9 mouse cellular contexts compared by ENCODE assay signal in the genomic region with DNA sequence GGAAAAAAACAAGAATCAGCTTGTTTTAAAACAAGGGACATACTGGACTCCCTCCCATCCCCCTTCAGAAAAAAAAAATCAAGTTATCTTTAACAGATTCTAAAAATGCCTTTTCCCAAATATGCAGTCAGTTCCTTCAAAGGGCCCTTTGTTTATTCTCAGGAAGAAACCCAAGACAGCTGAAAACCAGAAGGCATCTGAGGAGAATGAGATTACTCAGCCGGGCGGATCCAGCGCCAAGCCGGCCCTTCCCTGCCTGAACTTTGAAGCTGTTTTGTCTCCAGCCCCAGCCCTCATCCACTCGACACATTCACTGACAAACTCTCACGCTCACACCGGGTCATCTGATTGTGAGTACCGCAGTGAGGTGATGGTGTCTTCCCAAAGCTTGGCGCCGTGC.
DNase-seq lines count a peak whose midpoint lies in the region; ATAC-seq and TF ChIP-seq lines count a peak whose summit lies in the region.
"Had no signal": no experiment of that assay in that cellular context is flagged by ENCODE, and none has a peak within 500 bp of the region (broad histone marks: within the 10 kb centered on the region; RNA-seq: fewer than 3 reads in every experiment).

No protein-coding gene starts in this region.

- H3K27me3 ChIP-seq in heart, embryonic 14.5 days (ENCODE audit: control insufficient read depth, insufficient read depth, low read length): no peaks in the 10 kb centered on the region
- no peaks in the 10 kb centered on the region for H3K27me3 ChIP-seq in kidney, embryonic 15.5 days
- H3K27me3 ChIP-seq in midbrain, embryonic 14.5 days (ENCODE audit: control insufficient read depth, insufficient read depth, low read length): no peaks in the 10 kb centered on the region
- H3K27me3 ChIP-seq: liver, embryonic 13.5 days had no signal

- ATAC-seq in heart, embryonic 14.5 days (ENCODE audit: insufficient number of reproducible peaks, insufficient read depth, low FRiP score, low read depth): no peak
- 0 out of 2 replicates have a peak, but pooled peaks have one; percentile 12 for ATAC-seq in kidney, embryonic 15.5 days (replicated peaks; ENCODE audit: low FRiP score)
- peak; percentile 57; the same call in 1 of the 2 replicates for ATAC-seq in midbrain, embryonic 14.5 days (ENCODE audit: low FRiP score, low TSS enrichment)

- TF ChIP-seq CTCF in embryonic fibroblast, embryonic 13.5 days (IDR thresholded peaks at IDR 0.05; ENCODE audit: borderline replicate concordance, insufficient read depth, low read length): no peak

- H3K4me1 ChIP-seq in embryonic fibroblast, embryonic 13.5 days (ENCODE audit: control insufficient read depth, insufficient read depth, low read length): peaks cover 15% of the 10 kb centered on the region
- peaks cover 24 to 74% of the 10 kb centered on the region in 2 experiments for H3K4me1 ChIP-seq in heart, embryonic 14.5 days (ENCODE audit: control insufficient read depth in 2 of 2, insufficient read depth in 2 of 2, low read length in 2 of 2)
- H3K4me1 ChIP-seq in kidney, embryonic 15.5 days: peaks cover 51% of the 10 kb centered on the region
- H3K4me1 ChIP-seq in midbrain, embryonic 14.5 days (ENCODE audit: control insufficient read depth, insufficient read depth, low read length): peaks cover 28% of the 10 kb centered on the region
- H3K4me1 ChIP-seq: liver, embryonic 13.5 days had no signal

- H3K9ac ChIP-seq in heart, embryonic 14.5 days (ENCODE audit: low read length): no peak overlapping the region
- no peak overlapping the region for H3K9ac ChIP-seq in kidney, embryonic 15.5 days
- no peak overlapping the region for H3K9ac ChIP-seq in midbrain, embryonic 14.5 days (replicated peaks; ENCODE audit: low read length)
- H3K9ac ChIP-seq: liver, embryonic 13.5 days had no signal

- H3K4me3 ChIP-seq in embryonic fibroblast, embryonic 13.5 days (ENCODE audit: insufficient read depth, low read length): no peak overlapping the region
- no peak overlapping the region for H3K4me3 ChIP-seq in heart, embryonic 14.5 days (ENCODE audit: control insufficient read depth in 1 of 2, insufficient read depth in 1 of 2, low read depth in 1 of 2, low read length in 2 of 2)
- no peak overlapping the region for H3K4me3 ChIP-seq in kidney, embryonic 15.5 days (replicated peaks)
- H3K4me3 ChIP-seq in midbrain, embryonic 14.5 days (replicated peaks; ENCODE audit: low read depth, low read length): no peak overlapping the region
- H3K4me3 ChIP-seq: liver, embryonic 13.5 days had no signal

- no peak overlapping the region for H3K4me2 ChIP-seq in heart, embryonic 14.5 days (ENCODE audit: low read length)
- no peak overlapping the region for H3K4me2 ChIP-seq in kidney, embryonic 15.5 days
- H3K4me2 ChIP-seq in midbrain, embryonic 14.5 days (ENCODE audit: low read length): no peak overlapping the region
- H3K4me2 ChIP-seq: liver, embryonic 13.5 days had no signal

- H3K36me3 ChIP-seq in heart, embryonic 14.5 days (ENCODE audit: control insufficient read depth, insufficient read depth, low read length): 0 out of 2 replicates have a peak, but pooled peaks cover 4% of the 10 kb centered on the region
- no peaks in the 10 kb centered on the region for H3K36me3 ChIP-seq in kidney, embryonic 15.5 days
- H3K36me3 ChIP-seq in midbrain, embryonic 14.5 days (ENCODE audit: control insufficient read depth, insufficient read depth, low read length): peaks cover 17% of the 10 kb centered on the region
- H3K36me3 ChIP-seq: liver, embryonic 13.5 days had no signal

- no peaks in the 10 kb centered on the region for H3K9me3 ChIP-seq in heart, embryonic 14.5 days (ENCODE audit: control insufficient read depth, low read length)
- no peaks in the 10 kb centered on the region for H3K9me3 ChIP-seq in kidney, embryonic 15.5 days (replicated peaks)
- H3K9me3 ChIP-seq in midbrain, embryonic 14.5 days (ENCODE audit: control insufficient read depth, low read length): no peaks in the 10 kb centered on the region
- H3K9me3 ChIP-seq: liver, embryonic 13.5 days had no signal

- DNase-seq in right cerebral cortex, postnatal 14 days: peak; percentile 54
- DNase-seq in right cerebral cortex, postnatal 25 days: no peak
- DNase-seq in midbrain, embryonic 14.5 days: peak; percentile 71
- no peak for DNase-seq in thymus, postnatal 10 days (ENCODE audit: low spot score in 2 of 2)
- no peak for DNase-seq in thymus, adult 18-20 months
- DNase-seq: liver, embryonic 13.5 days had no signal

- H3K27ac ChIP-seq in embryonic fibroblast, embryonic 13.5 days (ENCODE audit: insufficient read depth, low read length): peak overlapping the region; percentile 97
- H3K27ac ChIP-seq in heart, embryonic 14.5 days (replicated peaks in 1 of 2; ENCODE audit: control insufficient read depth in 1 of 2, insufficient read depth in 1 of 2, low read depth in 2 of 2, low read length in 2 of 2): peak overlapping the region; percentile 12 to 81; a peak in 3 of 4 replicates
- peak overlapping the region; percentile 75 for H3K27ac ChIP-seq in kidney, embryonic 15.5 days
- peak overlapping the region; percentile 70 for H3K27ac ChIP-seq in midbrain, embryonic 14.5 days (replicated peaks; ENCODE audit: low read depth, low read length)
- H3K27ac ChIP-seq: liver, embryonic 13.5 days had no signal

- WGBS in heart, embryonic 14.5 days: 8% methylated on average over 10 of the region's 10 CpGs
- WGBS in kidney, embryonic 15.5 days: 16% methylated on average over 10 of the region's 10 CpGs
- 1% methylated on average over 10 of the region's 10 CpGs for WGBS in midbrain, embryonic 14.5 days

- TF ChIP-seq POLR2A in embryonic fibroblast, embryonic 13.5 days (IDR thresholded peaks at IDR 0.05; ENCODE audit: low read depth, low read length): no peak

Comparison
In these comparisons a context has a peak if more than half of its experiments do, and no peak if none do; other contexts are left out.
1. DNase-seq: peak in right cerebral cortex, postnatal 14 days (single experiment) and midbrain, embryonic 14.5 days (single experiment); none in right cerebral cortex, postnatal 25 days (single experiment), thymus, postnatal 10 days (0 of 2) and thymus, adult 18-20 months (0 of 2).
2. H3K27ac ChIP-seq: peak in every context shown above with its lines; median percentile 97 in embryonic fibroblast, embryonic 13.5 days; 75 in kidney, embryonic 15.5 days; 70 in midbrain, embryonic 14.5 days; 46 in heart, embryonic 14.5 days.